Mouse (Mus musculus) embryo, embryonic 10 days (tissue): ENCODE results near the gene Arhgap5.
"Not testable (repeated sequence)": the region's sequence is repeated elsewhere in the genome, so short reads cannot be mapped to it uniquely, and the experiment has no call there.

Experiments used
- DNase-seq: peaks from one replicate; pipeline ENCODE4 v3.0.0-alpha.2; 2015; ENCODE audit warnings: low spot score

Arhgap5 gene

GRCm38 (mm10) chr12:52541294-52541693, 37.5 kb downstream of the Arhgap5 start:
- DNase-seq, result no peak

GRCm38 (mm10) chr12:52544532-52544931, 40.8 kb downstream of the Arhgap5 start:
- DNase-seq, result no peak

GRCm38 (mm10) chr12:52552085-52552484, 48.3 kb downstream of the Arhgap5 start:
- no peak for DNase-seq

- no peak for DNase-seq
Measured at GRCm38 (mm10) chr12:52555188-52555876, 51.6 kb downstream of the Arhgap5 start.

- no peak for DNase-seq
Measured at GRCm38 (mm10) chr12:52565654-52566053, 61.9 kb downstream of the Arhgap5 start.

GRCm38 (mm10) chr12:52573371-52573770, 69.6 kb downstream of the Arhgap5 start:
- no peak for DNase-seq

- DNase-seq, result not testable (repeated sequence)
Measured at GRCm38 (mm10) chr12:52586466-52586865, 82.7 kb downstream of the Arhgap5 start.

- no peak for DNase-seq
Measured at GRCm38 (mm10) chr12:52587473-52588010, 83.8 kb downstream of the Arhgap5 start.

- no peak for DNase-seq
Measured at GRCm38 (mm10) chr12:52595389-52596185, 91.8 kb downstream of the Arhgap5 start.

GRCm38 (mm10) chr12:52602471-52602870, 98.7 kb downstream of the Arhgap5 start:
- DNase-seq, result no peak

GRCm38 (mm10) chr12:52602883-52603694, 99.3 kb downstream of the Arhgap5 start:
- peak; percentile 91 for DNase-seq

- peak; percentile 73 for DNase-seq
Measured at GRCm38 (mm10) chr12:52603695-52604255, 100.0 kb downstream of the Arhgap5 start.

- peak; percentile 93 for DNase-seq
Measured at GRCm38 (mm10) chr12:52604256-52604991, 100.7 kb downstream of the Arhgap5 start.

- no peak for DNase-seq
Measured at GRCm38 (mm10) chr12:52604992-52605652, 101.3 kb downstream of the Arhgap5 start.

- no peak for DNase-seq
Measured at GRCm38 (mm10) chr12:52607411-52607810, 103.6 kb downstream of the Arhgap5 start.

- no peak for DNase-seq
Measured at GRCm38 (mm10) chr12:52615703-52616102, 111.9 kb downstream of the Arhgap5 start.

- DNase-seq, result no peak
Measured at GRCm38 (mm10) chr12:52618418-52619040, 114.8 kb downstream of the Arhgap5 start.

GRCm38 (mm10) chr12:52619644-52620043, 115.9 kb downstream of the Arhgap5 start:
- DNase-seq, result no peak
